ENCODE assay signal across 8 mouse cellular contexts in the genomic region with DNA sequence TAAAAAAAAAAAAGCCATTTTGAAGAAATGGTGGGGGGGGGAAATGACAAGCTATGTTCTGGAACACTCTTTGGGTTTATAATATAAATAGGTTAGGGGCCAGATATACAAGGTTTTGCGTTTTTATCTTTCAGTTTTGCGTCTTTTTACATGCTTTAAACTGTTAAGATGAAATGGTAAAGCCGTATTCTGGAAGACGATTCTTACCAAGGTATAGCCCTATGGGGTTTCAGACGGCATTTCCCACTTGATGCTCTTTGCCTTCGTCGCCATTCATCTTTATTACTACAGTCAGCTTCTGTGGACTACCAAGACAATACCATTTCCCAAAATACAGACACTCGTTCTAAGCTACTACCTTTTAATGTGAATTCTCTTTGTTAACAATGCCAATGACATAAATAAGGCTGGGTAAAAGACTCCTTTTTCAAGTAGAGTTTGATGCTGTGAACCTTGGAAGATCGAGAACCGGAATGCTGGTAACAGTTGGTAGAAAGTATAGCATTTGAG. TPM values are rescaled to one million over a fixed set of nuclear protein-coding genes. Genes with fewer than 3 reads are reported as not detected.
DNase-seq lines count a peak whose midpoint lies in the region; ATAC-seq and TF ChIP-seq lines count a peak whose summit lies in the region.

No protein-coding gene starts in this region.

- TF ChIP-seq CTCF in gastrocnemius, adult 2 months (IDR thresholded peaks at IDR 0.05): no peak
- no peak for TF ChIP-seq CTCF in embryonic fibroblast, embryonic 13.5 days (IDR thresholded peaks at IDR 0.05; ENCODE audit: borderline replicate concordance, insufficient read depth, low read length)
- TF ChIP-seq CTCF in liver, embryonic 14.5 days (IDR thresholded peaks at IDR 0.05; ENCODE audit: low read depth): no peak

- H3K9ac ChIP-seq in liver, embryonic 14.5 days (replicated peaks): peak overlapping the region; percentile 97

- H3K4me1 ChIP-seq in embryonic fibroblast, embryonic 13.5 days (ENCODE audit: control insufficient read depth, insufficient read depth, low read length): no peaks in the 10 kb centered on the region
- peaks cover 5 to 10% of the 10 kb centered on the region in 2 experiments for H3K4me1 ChIP-seq in liver, embryonic 14.5 days (replicated peaks; ENCODE audit: control insufficient read depth in 2 of 2, insufficient read depth in 2 of 2, low read length in 1 of 2)

- ATAC-seq in liver, embryonic 14.5 days (ENCODE audit: insufficient read depth): no peak

- no peak for DNase-seq in gastrocnemius, adult 2 months
- DNase-seq in gastrocnemius, postnatal 25 days: no peak
- peak; percentile 35 for DNase-seq in 416B (ENCODE audit: low read depth)
- no peak for DNase-seq in liver, embryonic 14.5 days (ENCODE audit: low read depth in 3 of 3, low spot score in 3 of 3)
- no peak for DNase-seq in gastrocnemius, adult 8-10 months (ENCODE audit: low spot score in 2 of 2)
- DNase-seq in right cerebral cortex, postnatal 14 days: no peak
- DNase-seq in gastrocnemius, postnatal 10 days: no peak

- no peaks in the 10 kb centered on the region for H3K9me3 ChIP-seq in liver, embryonic 14.5 days (ENCODE audit: control insufficient read depth, low read length)

- WGBS in liver, embryonic 14.5 days (ENCODE audit: insufficient replicate concordance): 30% methylated on average over 10 of the region's 10 CpGs

- no peaks in the 10 kb centered on the region for H3K27me3 ChIP-seq in liver, embryonic 14.5 days (ENCODE audit: control insufficient read depth, insufficient read depth, low read length)

- intact Hi-C loops in gastrocnemius, adult 2 months (cut with DNase I): loop anchor here (5.0 kb wide), 2 partner anchors 86 to 196 kb away; no protein-coding TSS in a partner anchor

- TF ChIP-seq POLR2A in embryonic fibroblast, embryonic 13.5 days (IDR thresholded peaks at IDR 0.05; ENCODE audit: low read depth, low read length): no peak

- TF ChIP-seq EP300 in liver, embryonic 14.5 days (IDR thresholded peaks at IDR 0.05; ENCODE audit: low read depth): no peak

- H3K36me3 ChIP-seq in liver, embryonic 14.5 days (replicated peaks; ENCODE audit: control insufficient read depth, insufficient read depth, low read depth): no peaks in the 10 kb centered on the region

- H3K4me2 ChIP-seq in liver, embryonic 14.5 days (ENCODE audit: low read depth): peak overlapping the region; percentile 86

- H3K4me3 ChIP-seq in gastrocnemius, adult 2 months: peak overlapping the region; percentile 93
- peak overlapping the region; percentile 81 for H3K4me3 ChIP-seq in embryonic fibroblast, embryonic 13.5 days (ENCODE audit: insufficient read depth, low read length)
- peak overlapping the region; percentile 76 to 96 for H3K4me3 ChIP-seq in liver, embryonic 14.5 days (ENCODE audit: insufficient read depth in 1 of 2, low read depth in 2 of 2, low read length in 2 of 2)

- peak overlapping the region; percentile 100 for H3K27ac ChIP-seq in gastrocnemius, adult 2 months
- no peak overlapping the region for H3K27ac ChIP-seq in embryonic fibroblast, embryonic 13.5 days (ENCODE audit: insufficient read depth, low read length)
- no peak overlapping the region for H3K27ac ChIP-seq in liver, embryonic 14.5 days

RNA-seq across cellular contexts. Expression of a gene that starts 1.6 kb away (rescaled TPM):
- 10 to 100 TPM; 27.0 to 55.3 TPM for total RNA-seq in gastrocnemius, adult 2 months (2021)
- 10 to 100 TPM; 24.2 to 27.4 TPM for total RNA-seq in gastrocnemius, postnatal 25 days (2021)
- polyA plus RNA-seq in embryonic fibroblast, embryonic 13.5 days (2011; ENCODE audit: insufficient read length, low read depth, missing spikeins): 34.4 and 40.9 TPM in 2 replicates
- polyA plus RNA-seq in liver, embryonic 14.5 days (2012; rRNA removed): 6.3 and 10.0 TPM in 2 replicates
- polyA plus RNA-seq in liver, embryonic 14.5 days (2014; fragmentation: Nextera tagmentation; extraction: Ambion mirVana): 4.9 and 5.7 TPM in 2 replicates
- total RNA-seq in gastrocnemius, adult 8-10 months (2022): 10 to 100 TPM; 18.1 to 27.9 (median 23.9) TPM
- total RNA-seq in gastrocnemius, postnatal 10 days (2021): 10 to 100 TPM; 42.5 to 47.8 TPM
